Mouse (Mus musculus): ENCODE measurements at regions not wholly inside any gene's neighbourhood (a gene's known extent, or its start where the extent isn't known, plus 50 kb on each side); places are given as distances from the start of the nearest gene placed in this dataset.

- no peaks in the 10 kb centered on the region for H3K9me3 ChIP-seq
- no peak for ATAC-seq (ENCODE audit: insufficient number of reproducible peaks, low FRiP score, low TSS enrichment, low read depth)
- no peaks in the 10 kb centered on the region for H3K36me3 ChIP-seq
- H3K4me2 ChIP-seq = no peak overlapping the region
- no peak overlapping the region for H3K27ac ChIP-seq
- 95% methylated on average over 13 of the region's 13 CpGs for WGBS
- H3K27me3 ChIP-seq = no peaks in the 10 kb centered on the region
- H3K4me1 ChIP-seq = no peaks in the 10 kb centered on the region
- no peak overlapping the region for H3K9ac ChIP-seq
- no peak overlapping the region for H3K4me3 ChIP-seq
Measured at GRCm38 (mm10) chr4:54282934-54283333, 457.1 kb downstream of the Tmem38b start.

- WGBS = 64% methylated on average over 1 of the region's 1 CpGs
- H3K4me3 ChIP-seq = no peak overlapping the region
- H3K27ac ChIP-seq = no peak overlapping the region
- H3K4me1 ChIP-seq = no peaks in the 10 kb centered on the region
- H3K4me2 ChIP-seq = no peak overlapping the region
- no peak for ATAC-seq (ENCODE audit: insufficient number of reproducible peaks, low FRiP score, low TSS enrichment, low read depth)
- H3K27me3 ChIP-seq = no peaks in the 10 kb centered on the region
- no peaks in the 10 kb centered on the region for H3K9me3 ChIP-seq
- no peak overlapping the region for H3K9ac ChIP-seq
- no peaks in the 10 kb centered on the region for H3K36me3 ChIP-seq
Measured at GRCm38 (mm10) chr4:54313804-54314203, 488.0 kb downstream of the Tmem38b start.

- no peaks in the 10 kb centered on the region for H3K9me3 ChIP-seq
- no peak overlapping the region for H3K4me2 ChIP-seq
Measured at GRCm38 (mm10) chr4:54324851-54325250, 499.0 kb downstream of the Tmem38b start.

GRCm38 (mm10) chr4:54328273-54328672 lies 502.4 kb downstream of the Tmem38b start:
- ATAC-seq (ENCODE audit: insufficient number of reproducible peaks, low FRiP score, low TSS enrichment, low read depth) = no peak
- Histone ChIP-seq H3K27me3 (no peaks in the 10 kb centered on the region), H3K9ac (no peak overlapping the region), H3K4me1 (peaks cover 18% of the 10 kb centered on the region; the same call in 1 of the 2 replicates), H3K4me2 (no peak overlapping the region), H3K36me3 (no peaks in the 10 kb centered on the region), H3K27ac (no peak overlapping the region), H3K9me3 (no peaks in the 10 kb centered on the region), H3K4me3 (no peak overlapping the region)
- 68% methylated on average over 5 of the region's 5 CpGs for WGBS

More at GRCm38 (mm10) chr4:54324851-54325250, 499.0 kb downstream of the Tmem38b start:
- Histone ChIP-seq H3K27me3 (no peaks in the 10 kb centered on the region), H3K9ac (no peak overlapping the region), H3K27ac (peak overlapping the region; percentile 77), H3K4me3 (no peak overlapping the region), H3K36me3 (no peaks in the 10 kb centered on the region), H3K4me1 (0 out of 2 replicates have a peak, but pooled peaks cover 2% of the 10 kb centered on the region)
- WGBS = 35% methylated on average over 5 of the region's 5 CpGs
- no peak for ATAC-seq (ENCODE audit: insufficient number of reproducible peaks, low FRiP score, low TSS enrichment, low read depth)

GRCm38 (mm10) chr4:54328711-54329427 lies 503.0 kb downstream of the Tmem38b start:
- H3K27ac ChIP-seq = no peak overlapping the region
- 71% methylated on average over 17 of the region's 17 CpGs for WGBS

GRCm38 (mm10) chr4:54330686-54331085 lies 504.8 kb downstream of the Tmem38b start:
- H3K4me3 ChIP-seq = no peak overlapping the region
- H3K27me3 ChIP-seq = no peaks in the 10 kb centered on the region
- H3K9me3 ChIP-seq = no peaks in the 10 kb centered on the region
- H3K27ac ChIP-seq = no peak overlapping the region
- WGBS = 73% methylated on average over 3 of the region's 3 CpGs
- no peak overlapping the region for H3K9ac ChIP-seq
- H3K4me2 ChIP-seq = no peak overlapping the region
- H3K4me1 ChIP-seq = peaks cover 18% of the 10 kb centered on the region; the same call in 1 of the 2 replicates
- no peaks in the 10 kb centered on the region for H3K36me3 ChIP-seq
- no peak for ATAC-seq (ENCODE audit: insufficient number of reproducible peaks, low FRiP score, low TSS enrichment, low read depth)

More at GRCm38 (mm10) chr4:54328711-54329427, 503.0 kb downstream of the Tmem38b start:
- no peak overlapping the region for H3K4me3 ChIP-seq
- H3K9me3 ChIP-seq = no peaks in the 10 kb centered on the region
- no peaks in the 10 kb centered on the region for H3K27me3 ChIP-seq
- no peaks in the 10 kb centered on the region for H3K36me3 ChIP-seq
- no peak for ATAC-seq (ENCODE audit: insufficient number of reproducible peaks, low FRiP score, low TSS enrichment, low read depth)
- peaks cover 18% of the 10 kb centered on the region; the same call in 1 of the 2 replicates for H3K4me1 ChIP-seq
- H3K4me2 ChIP-seq = no peak overlapping the region
- H3K9ac ChIP-seq = no peak overlapping the region

GRCm38 (mm10) chr4:54331588-54332211 lies 505.9 kb downstream of the Tmem38b start:
- Histone ChIP-seq H3K27me3 (no peaks in the 10 kb centered on the region), H3K9me3 (no peaks in the 10 kb centered on the region), H3K4me2 (peak overlapping the region; percentile 17), H3K9ac (no peak overlapping the region), H3K27ac (peak overlapping the region; percentile 12), H3K4me1 (peaks cover 18% of the 10 kb centered on the region; the same call in 1 of the 2 replicates), H3K36me3 (no peaks in the 10 kb centered on the region), H3K4me3 (no peak overlapping the region)
- peak; percentile 52; the same call in 1 of the 2 replicates for ATAC-seq (ENCODE audit: insufficient number of reproducible peaks, low FRiP score, low TSS enrichment, low read depth)
- 16% methylated on average over 12 of the region's 12 CpGs for WGBS

GRCm38 (mm10) chr4:54332261-54332660 lies 506.4 kb downstream of the Tmem38b start:
- Histone ChIP-seq H3K9me3 (no peaks in the 10 kb centered on the region), H3K9ac (no peak overlapping the region), H3K4me2 (no peak overlapping the region), H3K36me3 (no peaks in the 10 kb centered on the region), H3K27ac (peak overlapping the region; percentile 12; the same call in 1 of the 2 replicates), H3K27me3 (no peaks in the 10 kb centered on the region), H3K4me1 (peaks cover 18% of the 10 kb centered on the region; the same call in 1 of the 2 replicates), H3K4me3 (no peak overlapping the region)
- no peak for ATAC-seq (ENCODE audit: insufficient number of reproducible peaks, low FRiP score, low TSS enrichment, low read depth)
- WGBS = 81% methylated on average over 7 of the region's 7 CpGs

- no peaks in the 10 kb centered on the region for H3K4me1 ChIP-seq
- no peak overlapping the region for H3K27ac ChIP-seq
- H3K4me2 ChIP-seq = no peak overlapping the region
- no peak overlapping the region for H3K9ac ChIP-seq
- 71% methylated on average over 1 of the region's 1 CpGs for WGBS
- no peaks in the 10 kb centered on the region for H3K36me3 ChIP-seq
- no peaks in the 10 kb centered on the region for H3K27me3 ChIP-seq
- no peak for ATAC-seq (ENCODE audit: insufficient number of reproducible peaks, low FRiP score, low TSS enrichment, low read depth)
- no peaks in the 10 kb centered on the region for H3K9me3 ChIP-seq
- no peak overlapping the region for H3K4me3 ChIP-seq
Measured at GRCm38 (mm10) chr4:54338556-54338955, 512.7 kb downstream of the Tmem38b start.

GRCm38 (mm10) chr4:54340106-54340505 lies 514.3 kb downstream of the Tmem38b start:
- H3K27me3 ChIP-seq = no peaks in the 10 kb centered on the region
- ATAC-seq (ENCODE audit: insufficient number of reproducible peaks, low FRiP score, low TSS enrichment, low read depth) = no peak
- H3K4me3 ChIP-seq = no peak overlapping the region
- H3K9ac ChIP-seq = no peak overlapping the region
- H3K9me3 ChIP-seq = no peaks in the 10 kb centered on the region
- no peak overlapping the region for H3K4me2 ChIP-seq
- no peaks in the 10 kb centered on the region for H3K36me3 ChIP-seq
- no peaks in the 10 kb centered on the region for H3K4me1 ChIP-seq
- no peak overlapping the region for H3K27ac ChIP-seq
- WGBS = 88% methylated on average over 1 of the region's 1 CpGs

GRCm38 (mm10) chr4:54353657-54354390 lies 528.0 kb downstream of the Tmem38b start:
- H3K4me1 ChIP-seq = no peaks in the 10 kb centered on the region
- 74% methylated on average over 8 of the region's 8 CpGs for WGBS
- H3K9me3 ChIP-seq = no peaks in the 10 kb centered on the region
- no peak overlapping the region for H3K27ac ChIP-seq
- no peak overlapping the region for H3K9ac ChIP-seq
- H3K36me3 ChIP-seq = no peaks in the 10 kb centered on the region
- no peak overlapping the region for H3K4me3 ChIP-seq
- no peak for ATAC-seq (ENCODE audit: insufficient number of reproducible peaks, low FRiP score, low TSS enrichment, low read depth)
- H3K27me3 ChIP-seq = no peaks in the 10 kb centered on the region
- no peak overlapping the region for H3K4me2 ChIP-seq

- no peak overlapping the region for H3K27ac ChIP-seq
- no peaks in the 10 kb centered on the region for H3K9me3 ChIP-seq
- ATAC-seq (ENCODE audit: insufficient number of reproducible peaks, low FRiP score, low TSS enrichment, low read depth) = no peak
- H3K4me2 ChIP-seq = no peak overlapping the region
- H3K4me3 ChIP-seq = no peak overlapping the region
- no peaks in the 10 kb centered on the region for H3K4me1 ChIP-seq
- H3K36me3 ChIP-seq = no peaks in the 10 kb centered on the region
- H3K27me3 ChIP-seq = no peaks in the 10 kb centered on the region
- 50% methylated on average over 4 of the region's 4 CpGs for WGBS
- H3K9ac ChIP-seq = no peak overlapping the region
Measured at GRCm38 (mm10) chr4:54354391-54354726, 528.5 kb downstream of the Tmem38b start.
